Comparison of ENCODE assay signal across 20 mouse cellular contexts in genomic region chr11:4318011-4318410, GRCm38 (mm10).
DNase-seq lines count a peak whose midpoint lies in the region; ATAC-seq lines count a peak whose summit lies in the region.
"Had no signal": no experiment of that assay in that cellular context is flagged by ENCODE, and none has a peak within 500 bp of the region (broad histone marks: within the 10 kb centered on the region; RNA-seq: fewer than 3 reads in every experiment).

No protein-coding gene starts in this region.

- H3K9ac ChIP-seq in forebrain, embryonic 14.5 days (ENCODE audit: low read length) = no peak overlapping the region
- H3K9ac ChIP-seq: embryonic facial prominence, embryonic 12.5 days; heart, embryonic 13.5 days; hindbrain, embryonic 12.5 days; intestine, embryonic 15.5 days had no signal

- H3K27ac ChIP-seq in forebrain, embryonic 14.5 days (ENCODE audit: low read depth, low read length) = no peak overlapping the region
- H3K27ac ChIP-seq: embryonic facial prominence, embryonic 12.5 days; heart, embryonic 13.5 days; hindbrain, embryonic 12.5 days; intestine, embryonic 15.5 days had no signal

- H3K36me3 ChIP-seq in forebrain, embryonic 14.5 days (ENCODE audit: control insufficient read depth, insufficient read depth, low read length) = no peaks in the 10 kb centered on the region
- H3K36me3 ChIP-seq: embryonic facial prominence, embryonic 12.5 days; heart, embryonic 13.5 days; hindbrain, embryonic 12.5 days; intestine, embryonic 15.5 days had no signal

- DNase-seq in lung, postnatal 36 days = peak; percentile 47
- DNase-seq in lung, postnatal 4 days = no peak
- no peak for DNase-seq in cerebellum, postnatal 10 days
- DNase-seq in forebrain, embryonic 14.5 days (ENCODE audit: low spot score) = no peak
- DNase-seq: adrenal gland, adult 2 months; adrenal gland, postnatal 25 days; cerebellum, adult 2 months; cerebellum, postnatal 14 days; gastrocnemius, postnatal 10 days; heart, postnatal 4 days had no signal

- H3K4me1 ChIP-seq in forebrain, embryonic 14.5 days (ENCODE audit: control insufficient read depth, insufficient read depth, low read length) = no peaks in the 10 kb centered on the region
- H3K4me1 ChIP-seq: embryonic facial prominence, embryonic 12.5 days; hindbrain, embryonic 12.5 days; intestine, embryonic 15.5 days had no signal

- peak; percentile 67 for ATAC-seq in activated CD4-positive, CD25-positive, alpha-beta regulatory T cell, adult 4 months
- peak; percentile 72 for ATAC-seq in inflammation-experienced regulatory T-cells, adult 6 months
- ATAC-seq in forebrain, embryonic 14.5 days = no peak
- ATAC-seq: forebrain, embryonic 16.5 days; hindbrain, embryonic 16.5 days; intestine, embryonic 15.5 days; Patski had no signal

- 91% methylated on average over 3 of the region's 3 CpGs for WGBS in forebrain, embryonic 14.5 days

- no peaks in the 10 kb centered on the region for H3K27me3 ChIP-seq in forebrain, embryonic 14.5 days (replicated peaks; ENCODE audit: control insufficient read depth, insufficient read depth, low read length)
- H3K27me3 ChIP-seq: CH12.LX; hindbrain, embryonic 12.5 days; intestine, embryonic 15.5 days; Patski had no signal

- H3K9me3 ChIP-seq in forebrain, embryonic 14.5 days (replicated peaks; ENCODE audit: control insufficient read depth, low read length) = no peaks in the 10 kb centered on the region
- H3K9me3 ChIP-seq: embryonic facial prominence, embryonic 12.5 days; heart, embryonic 13.5 days; hindbrain, embryonic 12.5 days; intestine, embryonic 15.5 days had no signal

- H3K4me2 ChIP-seq in forebrain, embryonic 14.5 days (ENCODE audit: low read length) = no peak overlapping the region
- H3K4me2 ChIP-seq: embryonic facial prominence, embryonic 12.5 days; heart, embryonic 13.5 days; hindbrain, embryonic 12.5 days; intestine, embryonic 15.5 days had no signal

- H3K4me3 ChIP-seq in forebrain, embryonic 14.5 days (ENCODE audit: low read depth, low read length) = no peak overlapping the region
- H3K4me3 ChIP-seq: embryonic facial prominence, embryonic 12.5 days; heart, embryonic 13.5 days; hindbrain, embryonic 12.5 days; intestine, embryonic 15.5 days had no signal
